Mouse (Mus musculus) heart, postnatal 0 days (tissue): Measurements from ENCODE around the gene Hist1h2ab. TPM values are rescaled to one million over a fixed set of nuclear protein-coding genes. Genes with fewer than 3 reads are reported as not detected.

Experiments
- ATAC-seq: fragments of 200-750 bp; cut with Nextera tagmentation; 2 replicates; pipeline ENCODE4 v1.8.0; 2017; ENCODE audit warnings: low read depth, moderate number of reproducible peaks, moderate library complexity; ENCODE audit not compliant: insufficient read depth
- DNase-seq: peaks from one replicate; pipeline ENCODE4 v3.0.0-alpha.2; 2016; ENCODE audit warnings: low spot score
- H3K27ac ChIP-seq: fragments of 300-500 bp; sonication (generic); 2 replicates; pipeline ENCODE4 v1.5.1; 2014; ENCODE audit warnings: low read depth, mild to moderate bottlenecking
- H3K27me3 ChIP-seq: fragments of 300-500 bp; sonication (generic); 2 replicates; pipeline ENCODE4 v1.6.1; 2014; ENCODE audit warnings: low read length, mixed read lengths; ENCODE audit not compliant: control insufficient read depth, insufficient read depth
- H3K36me3 ChIP-seq: fragments of 300-500 bp; sonication (generic); replicated peaks from 2 replicates; pipeline ENCODE4 v1.6.1; 2014; ENCODE audit warnings: low read length, mixed read lengths; ENCODE audit not compliant: control insufficient read depth, insufficient read depth
- H3K4me1 ChIP-seq: fragments of 300-500 bp; sonication (generic); 2 replicates; pipeline ENCODE4 v1.6.1; 2014; ENCODE audit warnings: antibody characterized with exemption; ENCODE audit not compliant: control insufficient read depth, insufficient read depth
- H3K4me2 ChIP-seq: fragments of 300-500 bp; sonication (generic); 2 replicates; pipeline ENCODE4 v1.6.1; 2014; ENCODE audit warnings: low read depth, mild to moderate bottlenecking, low read length, moderate library complexity
- H3K4me3 ChIP-seq: fragments of 300-500 bp; sonication (generic); 2 replicates; pipeline ENCODE4 v1.5.1; 2014; ENCODE audit warnings: low read depth, low read length
- H3K9ac ChIP-seq: fragments of 300-500 bp; sonication (generic); replicated peaks from 2 replicates; pipeline ENCODE4 v1.6.1; 2014; ENCODE audit warnings: low read depth, low read length, mixed read lengths
- H3K9me3 ChIP-seq: fragments of 300-500 bp; sonication (generic); replicated peaks from 2 replicates; pipeline ENCODE4 v1.6.1; 2016; ENCODE audit warnings: low read length; ENCODE audit not compliant: control insufficient read depth
- CTCF ChIP-seq: IDR thresholded peaks from 2 replicates; pipeline ENCODE4 v1.5.1; 2016; ENCODE audit warnings: antibody characterized with exemption, control low read depth, low read depth
- EP300 ChIP-seq: IDR thresholded peaks from 2 replicates; pipeline ENCODE4 v1.6.1; 2016; ENCODE audit warnings: antibody characterized with exemption, low read depth
- whole genome bisulfite sequencing: fragments of 180-500 bp; shearing (Covaris S2); extraction: QIAGEN DNeasy Blood & Tissue Kit; methylation state at CpG from one replicate; pipeline ENCODE4 v1.1.7; 2014; 5-methylcytosine and 5-hydroxymethylcytosine counted together
- polyA plus RNA-seq: library from polyadenylated mRNA; unstranded; fragments of >200 nt; fragmentation: Nextera tagmentation; extraction: Ambion mirVana; gene quantifications from 2 replicates; pipeline ENCODE4 v1.2.1, GENCODE M21; 2015
- total RNA-seq: library from RNA; depleted of rRNA; stranded (reverse); fragments of >200 nt; gene quantifications from 2 replicates; pipeline ENCODE4 v1.2.3, GENCODE M21; 2014; ENCODE audit warnings: low replicate concordance

The Hist1h2ab gene
- total and polyA plus RNA-seq, 2 experiments from 2014 or later, result 5.6 to 733 TPM

DNA sequence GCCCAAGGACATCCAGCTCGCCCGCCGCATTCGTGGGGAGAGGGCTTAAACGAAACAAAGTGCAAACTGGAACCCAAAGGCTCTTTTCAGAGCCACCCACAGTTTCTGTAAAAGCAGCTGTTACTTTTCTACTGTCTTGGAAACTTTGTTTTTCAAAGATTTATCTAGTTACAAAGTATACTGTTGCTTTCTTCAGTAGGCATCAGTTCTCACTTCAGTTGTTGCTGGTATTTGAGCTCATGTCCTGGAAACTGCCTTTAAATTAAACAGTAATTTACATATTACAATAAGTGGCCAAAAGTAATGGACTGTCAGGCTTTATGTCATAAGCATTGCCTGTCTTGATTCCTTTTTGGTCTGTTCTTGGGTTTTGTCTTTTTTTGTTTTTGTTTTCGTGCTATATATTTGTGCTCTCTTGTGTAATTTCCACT lies 1.8 kb downstream of the Hist1h2ab start:
- Histone ChIP-seq H3K4me1 (peaks cover 5% of the 10 kb centered on the region), H3K4me2 (peak overlapping the region; percentile 49), H3K36me3 (no peaks in the 10 kb centered on the region), H3K27ac (peak overlapping the region; percentile 5; the same call in 1 of the 2 replicates), H3K27me3 (no peaks in the 10 kb centered on the region), H3K4me3 (peak overlapping the region; percentile 26; the same call in 1 of the 2 replicates), H3K9ac (peak overlapping the region; percentile 35), H3K9me3 (no peaks in the 10 kb centered on the region)
- WGBS, result 11% methylated on average over 6 of the region's 6 CpGs
- TF ChIP-seq EP300 (no peak), CTCF (no peak)
- DNase-seq (no peak), ATAC-seq (no peak)

DNA sequence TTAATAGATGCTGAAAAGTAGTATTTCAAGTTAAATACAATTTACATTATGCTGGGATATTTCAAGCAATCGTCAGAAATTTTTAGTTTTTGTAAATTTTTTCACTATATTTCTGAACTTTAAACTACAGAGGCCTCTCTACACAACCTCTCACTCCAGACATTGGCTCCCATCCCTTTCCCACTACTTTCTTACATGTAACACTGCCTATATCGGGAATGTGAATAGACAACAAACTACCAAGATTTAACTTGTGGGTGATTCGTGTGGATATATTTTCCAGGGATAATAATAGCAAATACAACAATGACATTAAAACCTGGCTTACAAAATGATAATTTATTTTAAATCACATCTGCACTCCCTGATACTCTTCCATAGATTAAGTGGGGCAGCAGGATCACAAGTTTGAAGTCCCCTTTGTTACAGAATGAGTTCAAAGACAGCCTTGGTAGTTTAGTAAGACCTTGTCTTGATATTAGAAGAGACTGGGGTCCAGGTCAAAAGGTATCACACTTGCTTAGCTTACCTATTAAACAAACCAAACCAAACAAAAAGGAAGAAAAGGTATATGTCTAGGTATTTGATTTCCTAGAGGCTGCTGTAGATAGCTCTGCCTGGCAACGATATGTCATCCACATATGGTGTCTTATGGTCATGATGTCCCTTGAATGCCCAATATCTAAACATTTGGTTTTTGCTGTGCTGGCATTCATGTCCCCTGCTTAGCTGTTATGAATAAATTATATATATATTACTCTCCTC lies 2.6 kb downstream of the Hist1h2ab start:
- Histone ChIP-seq H3K4me1 (peaks cover 5% of the 10 kb centered on the region; the same call in 1 of the 2 replicates), H3K4me3 (no peak overlapping the region), H3K9me3 (no peaks in the 10 kb centered on the region), H3K27ac (no peak overlapping the region), H3K36me3 (no peaks in the 10 kb centered on the region), H3K9ac (no peak overlapping the region), H3K27me3 (no peaks in the 10 kb centered on the region), H3K4me2 (no peak overlapping the region; the same call in 1 of the 2 replicates)
- ATAC-seq (no peak), DNase-seq (no peak)
- TF ChIP-seq EP300, result no peak
- no peak for TF ChIP-seq CTCF
- 57% methylated on average over 4 of the region's 4 CpGs for WGBS

DNA sequence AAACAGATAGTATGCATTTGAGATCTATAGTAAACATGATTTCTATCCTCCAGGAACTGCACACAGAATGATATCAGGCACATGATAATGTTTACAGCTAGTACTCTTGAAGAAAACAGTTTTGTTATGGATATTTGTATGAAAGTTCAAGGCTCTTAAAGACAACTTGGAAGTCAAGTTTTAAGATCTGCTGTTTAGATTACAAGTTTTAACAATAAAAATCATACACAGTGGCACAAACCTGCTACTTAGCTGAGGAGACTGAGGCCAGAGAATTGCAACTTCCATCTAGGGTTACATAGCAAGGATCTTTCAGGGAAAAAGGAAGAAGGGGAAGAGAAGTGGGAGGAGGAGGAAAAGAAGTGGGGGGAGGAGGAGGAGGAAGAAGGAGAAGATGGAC lies 4.1 kb downstream of the Hist1h2ab start:
- Histone ChIP-seq H3K4me1 (peaks cover 5% of the 10 kb centered on the region; the same call in 1 of the 2 replicates), H3K27me3 (no peaks in the 10 kb centered on the region), H3K27ac (no peak overlapping the region), H3K4me2 (no peak overlapping the region), H3K4me3 (no peak overlapping the region), H3K9me3 (no peaks in the 10 kb centered on the region), H3K36me3 (no peaks in the 10 kb centered on the region), H3K9ac (no peak overlapping the region)
- ATAC-seq (no peak), DNase-seq (no peak)
- TF ChIP-seq CTCF (no peak), EP300 (no peak)

DNA sequence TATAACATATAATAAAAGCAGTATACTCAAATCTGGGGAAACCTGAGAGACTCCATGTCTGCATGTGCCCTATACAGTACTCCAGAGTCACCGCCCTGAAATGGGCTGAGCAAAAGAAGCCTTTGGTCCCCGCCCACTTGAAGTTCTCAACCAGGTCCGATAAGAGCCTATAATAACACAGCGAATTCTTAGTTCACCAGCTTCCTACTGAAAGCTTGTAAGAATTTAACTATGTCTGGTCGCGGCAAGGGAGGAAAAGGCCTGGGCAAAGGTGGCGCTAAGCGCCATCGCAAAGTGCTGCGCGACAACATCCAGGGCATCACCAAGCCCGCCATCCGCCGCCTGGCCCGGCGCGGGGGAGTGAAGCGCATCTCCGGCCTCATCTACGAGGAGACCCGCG lies 5.9 kb downstream of the Hist1h2ab start, which contains the start of gene Hist1h4b:
Hist1h4b (plus strand) TSS at position 224 of the 400 bp plus-strand sequence.
- Histone ChIP-seq H3K4me2 (peak within 1 kb of the TSS; percentile 61), H3K9ac (peak within 1 kb of the TSS; percentile 48), H3K4me1 (peaks cover 8% of the 10 kb centered on the region; the same call in 1 of the 2 replicates), H3K36me3 (no peaks in the 10 kb centered on the region), H3K9me3 (no peaks in the 10 kb centered on the region), H3K27ac (peak within 1 kb of the TSS; percentile 81), H3K4me3 (peak within 1 kb of the TSS; percentile 44), H3K27me3 (no peaks in the 10 kb centered on the region)
- TF ChIP-seq CTCF (no peak), EP300 (peak; percentile 66; the same call in 1 of the 2 replicates)
- under 1% methylated on average over 17 of the region's 22 CpGs for WGBS
- peak; percentile 47; the same call in 1 of the 2 replicates for ATAC-seq
- peak; percentile 90 for DNase-seq

DNA sequence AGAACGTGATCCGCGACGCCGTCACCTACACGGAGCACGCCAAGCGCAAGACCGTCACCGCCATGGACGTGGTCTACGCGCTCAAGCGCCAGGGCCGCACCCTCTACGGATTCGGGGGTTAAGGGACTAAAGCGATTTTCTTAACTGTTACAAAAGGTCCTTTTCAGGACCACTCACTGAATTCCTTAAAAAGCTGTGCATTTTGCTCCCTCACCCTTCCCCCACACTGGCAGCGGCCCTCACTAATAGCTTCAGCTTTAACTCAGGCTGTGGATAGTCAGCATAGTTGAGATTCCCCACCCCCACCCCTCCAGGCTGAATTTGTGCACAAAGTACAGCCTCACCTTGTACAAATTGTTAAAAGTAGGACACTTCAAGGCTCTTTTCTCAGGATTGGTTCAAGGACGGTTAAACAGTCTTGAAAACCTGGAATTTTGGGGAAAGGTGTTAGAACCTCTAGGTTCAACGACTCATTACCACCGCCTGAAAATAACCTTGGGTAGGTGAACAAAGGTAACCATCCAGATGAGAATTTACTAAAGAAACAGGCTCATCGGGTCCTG lies 6.4 kb downstream of the Hist1h2ab start:
- H3K27ac ChIP-seq, result peak overlapping the region; percentile 81
- no peaks in the 10 kb centered on the region for H3K27me3 ChIP-seq
- 3% methylated on average over 13 of the region's 23 CpGs for WGBS
- DNase-seq (no peak), ATAC-seq (no peak)
- H3K36me3 ChIP-seq, result no peaks in the 10 kb centered on the region
- H3K9me3 ChIP-seq, result no peaks in the 10 kb centered on the region
- TF ChIP-seq CTCF, result no peak
- no peak for TF ChIP-seq EP300
- peak overlapping the region; percentile 48 for H3K9ac ChIP-seq
- peak overlapping the region; percentile 44 for H3K4me3 ChIP-seq
- H3K4me2 ChIP-seq, result peak overlapping the region; percentile 61
- H3K4me1 ChIP-seq, result peaks cover 8% of the 10 kb centered on the region; the same call in 1 of the 2 replicates
